Mouse (Mus musculus): ENCODE data around the gene Upk3a.
"Not testable (repeated sequence)": the region's sequence is repeated elsewhere in the genome, so short reads cannot be mapped to it uniquely, and the experiment has no call there.

The Upk3a gene

GRCm38 (mm10) chr15:85000984-85001982, 15.7 kb upstream of the Upk3a start:
- DNase-seq (ENCODE audit: low read depth, low spot score): peak; percentile 61

GRCm38 (mm10) chr15:85009666-85010065, 7.3 kb upstream of the Upk3a start:
- no peak for DNase-seq (ENCODE audit: low read depth, low spot score)

DNA sequence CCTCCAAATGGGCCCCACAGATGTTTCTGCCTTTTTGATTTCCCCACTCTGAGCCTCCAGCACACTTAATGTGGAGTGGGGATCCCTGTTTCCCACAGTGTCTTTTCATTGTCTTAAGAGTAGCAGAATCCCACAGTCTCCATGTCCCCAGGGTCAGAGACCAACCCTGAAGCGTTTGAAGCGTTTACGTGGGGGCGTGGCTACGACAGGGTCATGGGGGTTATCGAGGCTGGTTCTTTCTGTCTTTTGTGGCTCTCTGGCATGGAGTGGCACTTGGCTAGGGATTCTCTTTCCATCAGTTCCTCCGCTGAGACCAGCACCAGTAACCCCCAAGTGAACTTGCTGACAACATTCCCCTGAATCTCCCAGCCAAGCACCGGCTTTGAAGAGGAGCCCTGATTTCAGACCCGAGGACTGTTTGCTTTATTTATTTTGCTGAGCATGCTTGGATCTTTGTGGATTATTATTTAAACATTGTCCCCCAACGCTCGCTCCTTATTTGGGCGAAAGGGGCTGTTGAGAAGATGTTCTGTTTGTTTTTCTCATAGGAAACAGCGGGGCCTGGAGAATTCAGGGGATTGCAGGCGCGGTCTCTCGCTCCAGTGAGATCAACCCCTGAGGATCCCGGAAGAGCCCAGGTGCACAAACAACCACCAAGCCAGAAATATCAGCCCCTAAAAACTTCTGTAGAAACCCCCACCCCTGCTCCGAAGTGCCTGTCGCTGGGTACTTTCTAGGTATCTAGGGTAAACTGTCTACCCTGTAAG, 4.9 kb upstream of the Upk3a start:
- DNase-seq (ENCODE audit: low read depth, low spot score): no peak

DNA sequence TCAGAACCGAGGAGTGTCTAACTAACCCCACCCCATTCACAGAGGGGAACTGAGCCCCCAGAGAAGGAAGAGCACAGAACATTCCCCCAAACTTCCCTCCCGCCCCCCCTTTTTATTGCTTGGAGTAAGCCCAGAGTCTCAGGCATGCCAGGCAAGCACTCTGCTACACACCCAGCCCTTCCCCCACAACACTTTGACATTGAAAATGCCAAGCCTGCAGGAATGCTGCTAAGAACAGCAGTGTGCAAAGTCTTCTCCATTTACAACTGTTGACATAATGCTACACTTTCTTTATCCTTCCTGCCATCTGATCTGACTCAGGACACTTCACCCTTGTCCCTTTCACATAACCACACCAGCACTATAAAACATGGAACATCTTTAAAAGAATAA, 4.3 kb upstream of the Upk3a start:
- no peak for DNase-seq (ENCODE audit: low read depth, low spot score)

GRCm38 (mm10) chr15:85015771-85016170, 1.2 kb upstream of the Upk3a start:
- no peak for DNase-seq (ENCODE audit: low read depth, low spot score)

DNA sequence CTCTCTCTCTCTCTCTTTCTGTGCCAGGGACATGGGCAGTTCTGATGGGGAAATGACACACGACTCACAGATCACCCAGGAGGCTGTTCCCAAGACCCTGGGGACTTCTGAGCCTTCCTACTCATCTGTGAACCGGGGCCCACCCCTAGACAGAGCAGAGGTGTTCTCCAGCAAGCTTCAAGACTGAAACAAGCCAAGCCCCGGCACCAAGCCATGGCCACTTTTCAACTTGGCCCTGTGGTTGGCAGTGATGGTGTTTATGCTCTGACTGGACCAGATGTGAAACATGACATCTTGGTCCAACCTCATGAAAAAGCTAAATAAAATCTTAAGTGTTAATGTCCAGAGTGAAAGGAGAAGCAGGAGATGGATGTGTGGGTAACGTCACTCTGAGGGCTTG, 5.3 kb downstream of the Upk3a start:
- DNase-seq (ENCODE audit: low read depth, low spot score): no peak

- no peak for DNase-seq (ENCODE audit: low read depth, low spot score)
Observed at GRCm38 (mm10) chr15:85026197-85026596, 9.3 kb downstream of the Upk3a start.

DNA sequence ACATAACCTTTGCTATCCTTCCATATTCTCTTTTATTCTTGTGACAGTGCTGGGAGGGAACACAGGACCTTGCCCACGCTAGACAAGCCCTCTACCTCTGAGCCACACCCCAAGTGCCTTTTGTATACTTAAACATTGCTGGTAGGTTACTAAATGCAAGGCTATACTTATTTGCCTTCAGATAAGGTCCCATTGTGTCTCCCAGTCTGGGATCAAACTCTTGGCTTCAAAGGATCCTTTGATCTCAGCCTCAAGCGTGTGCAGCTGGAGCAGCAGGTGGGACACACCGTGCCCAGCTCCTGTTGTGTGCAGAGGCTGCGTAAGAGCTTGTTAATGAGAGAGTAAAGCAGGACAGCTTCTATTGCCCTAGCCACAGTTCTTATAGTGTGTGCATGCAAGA, 10.8 kb downstream of the Upk3a start:
- DNase-seq (ENCODE audit: low read depth, low spot score): peak; percentile 47

DNA sequence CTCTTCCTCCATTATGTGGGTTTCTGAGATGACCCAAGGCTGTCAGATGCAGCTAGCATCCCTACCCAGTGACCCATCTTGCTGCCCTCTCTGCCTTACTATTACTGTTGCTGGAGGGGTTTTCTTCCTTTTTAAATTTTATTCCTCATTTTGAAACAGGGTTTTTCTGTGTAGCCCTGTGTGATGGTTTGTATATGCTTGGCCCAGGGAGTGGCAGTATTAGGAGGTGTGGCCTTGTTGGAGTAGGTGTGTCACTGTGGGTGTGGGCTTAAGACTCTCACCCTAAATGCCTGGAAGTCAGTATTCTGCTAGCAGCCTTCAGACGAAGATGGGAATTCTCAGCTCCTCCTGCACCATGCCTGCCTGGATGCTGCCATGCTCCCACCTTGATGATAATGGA, 11.7 kb downstream of the Upk3a start, which contains the start of gene Fam118a:
Gene Fam118a (plus strand): TSS at position 301 of the 400 bp plus-strand sequence.
- not testable (repeated sequence) for DNase-seq (ENCODE audit: low read depth, low spot score)

GRCm38 (mm10) chr15:85030643-85031042, 13.7 kb downstream of the Upk3a start:
- not testable (repeated sequence) for DNase-seq (ENCODE audit: low read depth, low spot score)

GRCm38 (mm10) chr15:85031866-85032265, 14.9 kb downstream of the Upk3a start:
- no peak for DNase-seq (ENCODE audit: low read depth, low spot score)

- not testable (repeated sequence) for DNase-seq (ENCODE audit: low read depth, low spot score)
Observed at GRCm38 (mm10) chr15:85033916-85034315, 17.0 kb downstream of the Upk3a start.

DNA sequence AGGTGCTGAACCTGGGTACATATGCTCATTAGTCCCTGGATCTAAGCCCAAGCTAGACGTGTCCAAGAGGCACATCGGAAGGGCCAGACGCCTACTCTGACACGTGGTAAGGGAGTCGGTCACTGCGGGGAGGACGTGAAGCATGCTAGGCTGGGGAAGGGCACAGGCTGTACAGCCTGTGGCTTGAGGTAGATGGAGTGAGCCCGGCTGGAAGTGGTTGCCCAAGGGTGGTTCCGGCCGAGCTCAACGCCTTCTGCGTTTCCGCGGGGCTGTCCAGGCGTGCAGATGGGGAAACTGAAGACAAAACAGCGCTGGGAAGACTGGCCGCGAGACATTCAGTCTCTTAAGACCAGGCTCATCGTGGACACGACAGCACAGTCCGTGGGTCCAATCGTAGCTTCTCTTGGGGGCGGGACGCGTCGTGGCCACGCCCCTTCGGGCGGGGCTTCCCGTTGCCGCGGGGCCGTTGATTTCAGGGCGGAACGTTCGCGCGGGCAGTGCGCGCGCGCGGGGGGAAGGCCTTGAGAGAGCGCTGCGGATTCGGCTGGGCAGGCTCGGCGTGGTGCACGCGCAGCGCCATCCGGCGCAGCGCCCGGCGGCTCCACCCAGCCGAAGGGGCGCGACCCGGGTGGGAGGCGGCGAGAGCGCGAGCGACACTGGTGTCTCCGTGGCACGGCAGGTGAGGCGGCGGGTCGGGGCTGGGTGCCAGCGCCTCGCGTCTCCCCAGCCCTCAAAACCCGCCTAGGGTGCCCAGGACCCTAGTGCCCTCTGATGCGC, 19.8 kb downstream of the Upk3a start:
- DNase-seq (ENCODE audit: low read depth, low spot score): peak; percentile 87

GRCm38 (mm10) chr15:85037343-85037690, 20.4 kb downstream of the Upk3a start:
- no peak for DNase-seq (ENCODE audit: low read depth, low spot score)

GRCm38 (mm10) chr15:85041546-85042225, 24.7 kb downstream of the Upk3a start:
- DNase-seq (ENCODE audit: low read depth, low spot score): no peak

DNA sequence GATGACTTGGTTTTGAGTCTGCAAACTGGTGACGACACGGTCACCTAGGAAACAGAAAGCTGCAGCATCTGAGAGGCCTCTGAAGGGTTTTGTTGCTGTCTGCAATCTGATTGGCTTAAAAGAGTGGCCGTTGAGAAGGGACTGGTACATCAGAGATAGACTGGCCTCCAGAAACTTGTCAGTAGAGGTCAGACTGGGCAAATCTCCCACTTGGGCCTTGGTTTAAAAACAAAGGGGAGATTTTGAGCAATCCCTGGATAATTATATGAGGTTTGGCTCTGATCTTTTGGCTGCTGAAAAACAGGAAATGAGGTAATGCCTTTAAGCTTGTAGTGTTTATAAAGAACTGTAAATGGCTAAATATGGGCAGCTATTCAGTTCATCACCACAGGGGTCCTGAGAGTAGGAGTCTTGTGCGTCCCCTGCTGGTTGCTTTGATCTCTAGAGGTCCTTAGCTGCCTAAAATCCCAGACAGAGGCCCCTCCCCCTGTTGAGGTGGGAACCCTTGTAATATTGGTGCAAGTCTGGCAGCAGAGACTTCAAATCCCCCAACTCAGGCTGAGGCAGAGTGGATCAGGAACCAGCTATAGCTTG, 25.5 kb downstream of the Upk3a start:
- DNase-seq (ENCODE audit: low read depth, low spot score): peak; percentile 54

GRCm38 (mm10) chr15:85043116-85043515, 26.2 kb downstream of the Upk3a start:
- DNase-seq (ENCODE audit: low read depth, low spot score): no peak

GRCm38 (mm10) chr15:85043761-85044160, 26.8 kb downstream of the Upk3a start:
- DNase-seq (ENCODE audit: low read depth, low spot score): no peak

- DNase-seq (ENCODE audit: low read depth, low spot score): no peak
Observed at GRCm38 (mm10) chr15:85046230-85046950, 29.4 kb downstream of the Upk3a start.

- no peak for DNase-seq (ENCODE audit: low read depth, low spot score)
Observed at GRCm38 (mm10) chr15:85047865-85048264, 30.9 kb downstream of the Upk3a start.

All from WW6 (cell line).